ENCODE assay signal across 8 mouse cellular contexts in genomic region chr10:75326553-75326952, GRCm38 (mm10). TPM values are rescaled to one million over a fixed set of nuclear protein-coding genes. Genes with fewer than 3 reads are reported as not detected.
A peak's percentile ranks its signal among the peaks of the same experiment; 100 is the strongest.
DNase-seq lines count a peak whose midpoint lies in the region; ATAC-seq and TF ChIP-seq lines count a peak whose summit lies in the region.

No protein-coding gene starts in this region.

- no peaks in the 10 kb centered on the region for H3K9me3 ChIP-seq in heart, embryonic 14.5 days (ENCODE audit: control insufficient read depth, low read length)
- H3K9me3 ChIP-seq in lung, embryonic 15.5 days: no peaks in the 10 kb centered on the region
- no peaks in the 10 kb centered on the region for H3K9me3 ChIP-seq in midbrain, postnatal 0 days (ENCODE audit: low read length)
- no peaks in the 10 kb centered on the region for H3K9me3 ChIP-seq in intestine, postnatal 0 days (ENCODE audit: control insufficient read depth)

- peak overlapping the region; percentile 34; the same call in 1 of the 2 replicates for H3K9ac ChIP-seq in heart, embryonic 14.5 days (ENCODE audit: low read length)
- no peak overlapping the region for H3K9ac ChIP-seq in lung, embryonic 15.5 days
- no peak overlapping the region for H3K9ac ChIP-seq in midbrain, postnatal 0 days (replicated peaks; ENCODE audit: low read length, poor library complexity, severe bottlenecking)
- no peak overlapping the region for H3K9ac ChIP-seq in intestine, postnatal 0 days (ENCODE audit: low read depth, low read length)

- no peaks in the 10 kb centered on the region for H3K27me3 ChIP-seq in heart, embryonic 14.5 days (ENCODE audit: control insufficient read depth, insufficient read depth, low read length)
- H3K27me3 ChIP-seq in lung, embryonic 15.5 days: no peaks in the 10 kb centered on the region
- H3K27me3 ChIP-seq in midbrain, postnatal 0 days (ENCODE audit: insufficient read depth, low read length): no peaks in the 10 kb centered on the region
- no peaks in the 10 kb centered on the region for H3K27me3 ChIP-seq in intestine, postnatal 0 days (replicated peaks; ENCODE audit: control insufficient read depth, insufficient read depth, low read length)

- ATAC-seq in heart, embryonic 14.5 days (ENCODE audit: insufficient number of reproducible peaks, insufficient read depth, low FRiP score, low read depth): no peak
- peak; percentile 33 for ATAC-seq in lung, embryonic 15.5 days (ENCODE audit: borderline replicate concordance, extremely low read depth, low FRiP score, low TSS enrichment)
- ATAC-seq in midbrain, postnatal 0 days (ENCODE audit: low FRiP score): no peak
- no peak for ATAC-seq in intestine, postnatal 0 days

- H3K4me3 ChIP-seq in heart, embryonic 14.5 days (ENCODE audit: control insufficient read depth in 1 of 2, insufficient read depth in 1 of 2, low read depth in 1 of 2, low read length in 2 of 2): no peak overlapping the region
- H3K4me3 ChIP-seq in lung, embryonic 15.5 days: no peak overlapping the region
- no peak overlapping the region for H3K4me3 ChIP-seq in midbrain, postnatal 0 days (ENCODE audit: low read depth, low read length)
- no peak overlapping the region for H3K4me3 ChIP-seq in intestine, postnatal 0 days (ENCODE audit: low read depth, low read length)

- H3K4me1 ChIP-seq in heart, embryonic 14.5 days (ENCODE audit: control insufficient read depth in 2 of 2, insufficient read depth in 2 of 2, low read length in 2 of 2): peaks cover 14 to 22% of the 10 kb centered on the region in 2 experiments
- H3K4me1 ChIP-seq in lung, embryonic 15.5 days: peaks cover 40% of the 10 kb centered on the region
- no peaks in the 10 kb centered on the region for H3K4me1 ChIP-seq in midbrain, postnatal 0 days (ENCODE audit: insufficient read depth, low read length)
- no peaks in the 10 kb centered on the region for H3K4me1 ChIP-seq in intestine, postnatal 0 days (replicated peaks; ENCODE audit: control insufficient read depth, insufficient read depth, low read length)

- H3K27ac ChIP-seq in heart, embryonic 14.5 days (replicated peaks in 1 of 2; ENCODE audit: control insufficient read depth in 1 of 2, insufficient read depth in 1 of 2, low read depth in 2 of 2, low read length in 2 of 2): peak overlapping the region in 1 of 2 experiments; percentile 47; a peak in 2 of 4 replicates
- 0 out of 2 replicates have a peak overlapping the region, but pooled peaks have one; percentile 15 for H3K27ac ChIP-seq in lung, embryonic 15.5 days
- no peak overlapping the region for H3K27ac ChIP-seq in midbrain, postnatal 0 days (ENCODE audit: low read depth, low read length)
- no peak overlapping the region for H3K27ac ChIP-seq in intestine, postnatal 0 days (ENCODE audit: low read depth, low read length)

- no peaks in the 10 kb centered on the region for H3K36me3 ChIP-seq in heart, embryonic 14.5 days (ENCODE audit: control insufficient read depth, insufficient read depth, low read length)
- no peaks in the 10 kb centered on the region for H3K36me3 ChIP-seq in lung, embryonic 15.5 days
- H3K36me3 ChIP-seq in midbrain, postnatal 0 days (ENCODE audit: insufficient read depth, low read length): no peaks in the 10 kb centered on the region
- H3K36me3 ChIP-seq in intestine, postnatal 0 days (ENCODE audit: control insufficient read depth, insufficient read depth): no peaks in the 10 kb centered on the region; the same call in 1 of the 2 replicates

- TF ChIP-seq CTCF in midbrain, postnatal 0 days (IDR thresholded peaks at IDR 0.05): no peak
- TF ChIP-seq CTCF in intestine, postnatal 0 days (IDR thresholded peaks at IDR 0.05; ENCODE audit: low read depth): no peak

- peak; percentile 75 for DNase-seq in urinary bladder, postnatal 14 days (ENCODE audit: low spot score)
- no peak for DNase-seq in urinary bladder, adult 2 months (ENCODE audit: low spot score)
- no peak for DNase-seq in gastrocnemius, postnatal 25 days
- DNase-seq in cerebellum, postnatal 25 days: no peak
- no peak for DNase-seq in midbrain, postnatal 0 days (ENCODE audit: low spot score)

- 64% methylated on average over 3 of the region's 3 CpGs for WGBS in heart, embryonic 14.5 days
- WGBS in lung, embryonic 15.5 days: 48% methylated on average over 3 of the region's 3 CpGs
- WGBS in midbrain, postnatal 0 days: 87% methylated on average over 3 of the region's 3 CpGs
- WGBS in intestine, postnatal 0 days: 55% methylated on average over 3 of the region's 3 CpGs

- H3K4me2 ChIP-seq in heart, embryonic 14.5 days (ENCODE audit: low read length): no peak overlapping the region
- H3K4me2 ChIP-seq in lung, embryonic 15.5 days: no peak overlapping the region
- no peak overlapping the region for H3K4me2 ChIP-seq in midbrain, postnatal 0 days (ENCODE audit: low read depth, low read length, poor library complexity, severe bottlenecking)
- no peak overlapping the region for H3K4me2 ChIP-seq in intestine, postnatal 0 days (replicated peaks; ENCODE audit: low read depth)

RNA-seq across cellular contexts. Expression of gene Adora2a, which starts 9.9 kb away (rescaled TPM):
- polyA plus RNA-seq in urinary bladder, adult 2 months (2012; rRNA removed): 2.0 and 2.1 TPM in 2 replicates
- 4.9 and 6.8 TPM in 2 replicates for polyA plus RNA-seq in heart, embryonic 14.5 days (2014; fragmentation: Nextera tagmentation; extraction: Ambion mirVana)
- 7.1 and 7.5 TPM in 2 replicates for polyA plus RNA-seq in lung, embryonic 15.5 days (2015; fragmentation: Nextera tagmentation; extraction: Ambion mirVana)
- total RNA-seq in gastrocnemius, postnatal 25 days (2021): 1 to 10 TPM; 1.0 to 1.4 TPM
- 4.3 and 11.7 TPM in 2 replicates for total RNA-seq in midbrain, postnatal 0 days (2014; rRNA removed)
- 1.7 and 1.9 TPM in 2 replicates for polyA plus RNA-seq in midbrain, postnatal 0 days (2015; fragmentation: Nextera tagmentation; extraction: Ambion mirVana)
- 1.2 and 1.4 TPM in 2 replicates for polyA plus RNA-seq in intestine, postnatal 0 days (2015; fragmentation: Nextera tagmentation; extraction: Ambion mirVana)
